Comparison of ENCODE assay signal across 8 mouse cellular contexts in genomic region chr13:22039951-22040463, GRCm38 (mm10). TPM values are rescaled to one million over a fixed set of nuclear protein-coding genes. Genes with fewer than 3 reads are reported as not detected.
DNase-seq lines count a peak whose midpoint lies in the region; ATAC-seq and TF ChIP-seq lines count a peak whose summit lies in the region.

No protein-coding gene starts in this region.

- peak overlapping the region; percentile 40; the same call in 1 of the 2 replicates for H3K4me3 ChIP-seq in heart, postnatal 0 days (ENCODE audit: low read depth, low read length)
- H3K4me3 ChIP-seq in MEL (ENCODE audit: control insufficient read depth in 1 of 2, insufficient read depth in 1 of 2, low read depth in 2 of 2, low read length in 2 of 2): peak overlapping the region in 1 of 2 experiments; percentile 4; a peak in 1 of 4 replicates
- H3K4me3 ChIP-seq in hindbrain, embryonic 14.5 days (replicated peaks; ENCODE audit: low read length): peak overlapping the region; percentile 28; the same call in 1 of the 2 replicates
- peak overlapping the region; percentile 44 for H3K4me3 ChIP-seq in midbrain, embryonic 12.5 days

- H3K9ac ChIP-seq in heart, postnatal 0 days (replicated peaks; ENCODE audit: low read depth, low read length): no peak overlapping the region
- H3K9ac ChIP-seq in MEL (ENCODE audit: control insufficient read depth, low read depth, low read length, poor library complexity, severe bottlenecking): peak overlapping the region; percentile 73
- no peak overlapping the region for H3K9ac ChIP-seq in hindbrain, embryonic 14.5 days
- H3K9ac ChIP-seq in midbrain, embryonic 12.5 days (replicated peaks): peak overlapping the region; percentile 47

- TF ChIP-seq POLR2A in MEL (IDR thresholded peaks at IDR 0.05; ENCODE audit: control insufficient read depth in 1 of 2, insufficient read depth in 1 of 2, low read depth in 1 of 2, low read length in 2 of 2, poor library complexity in 1 of 2): no peak

- WGBS in heart, postnatal 0 days: 14% methylated on average over 2 of the region's 2 CpGs
- 15% methylated on average over 2 of the region's 2 CpGs for WGBS in hindbrain, embryonic 14.5 days
- WGBS in midbrain, embryonic 12.5 days: 10% methylated on average over 2 of the region's 2 CpGs

- no peak for TF ChIP-seq CTCF in heart, postnatal 0 days (IDR thresholded peaks at IDR 0.05; ENCODE audit: low read depth)
- no peak for TF ChIP-seq CTCF in MEL (IDR thresholded peaks at IDR 0.05 in 2 of 3, conservative IDR thresholded peaks at IDR 0.05 in 1 of 3; ENCODE audit: control insufficient read depth in 1 of 3, insufficient read depth in 1 of 3, low read depth in 2 of 3, low read length in 3 of 3, poor library complexity in 1 of 3, severe bottlenecking in 1 of 3)

- no peaks in the 10 kb centered on the region; the same call in 1 of the 2 replicates for H3K79me2 ChIP-seq in MEL (ENCODE audit: control insufficient read depth, insufficient read depth, low read length, poor library complexity)

- H3K27me3 ChIP-seq in heart, postnatal 0 days (ENCODE audit: control insufficient read depth, insufficient read depth, low read length): no peaks in the 10 kb centered on the region
- H3K27me3 ChIP-seq in MEL (ENCODE audit: control insufficient read depth in 1 of 2, insufficient read depth in 2 of 2, low read length in 2 of 2): no peaks in the 10 kb centered on the region
- no peaks in the 10 kb centered on the region for H3K27me3 ChIP-seq in hindbrain, embryonic 14.5 days (ENCODE audit: control insufficient read depth, insufficient read depth, low read length)
- H3K27me3 ChIP-seq in midbrain, embryonic 12.5 days: no peaks in the 10 kb centered on the region

- intact Hi-C loops in heart, postnatal 14 days (cut with DNase I): loop anchor here (5.0 to 10.0 kb wide), 5 partner anchors 1532 to 1722 kb away; partner anchors contain the start of genes Hist1h1a, Hist1h2ac, Hist1h2ad and Hist1h2ae

- peak overlapping the region; percentile 57 for H3K4me2 ChIP-seq in heart, postnatal 0 days (ENCODE audit: low read depth, low read length)
- peak overlapping the region; percentile 61 for H3K4me2 ChIP-seq in hindbrain, embryonic 14.5 days (replicated peaks)
- H3K4me2 ChIP-seq in midbrain, embryonic 12.5 days (replicated peaks): peak overlapping the region; percentile 65

- no peak for TF ChIP-seq EP300 in heart, postnatal 0 days (IDR thresholded peaks at IDR 0.05; ENCODE audit: low read depth)
- no peak for TF ChIP-seq EP300 in MEL (IDR thresholded peaks at IDR 0.05; ENCODE audit: low read depth in 1 of 2, low read length in 2 of 2)

- H3K4me1 ChIP-seq in heart, postnatal 0 days (ENCODE audit: control insufficient read depth, insufficient read depth): peaks cover 25% of the 10 kb centered on the region
- peaks cover 0 to 4% of the 10 kb centered on the region in 2 experiments; a peak in 1 of 4 replicates for H3K4me1 ChIP-seq in MEL (ENCODE audit: control insufficient read depth in 1 of 2, insufficient read depth in 2 of 2, low read length in 2 of 2)
- H3K4me1 ChIP-seq in hindbrain, embryonic 14.5 days (replicated peaks; ENCODE audit: control insufficient read depth, insufficient read depth, low read length): peaks cover 30% of the 10 kb centered on the region
- peaks cover 29% of the 10 kb centered on the region for H3K4me1 ChIP-seq in midbrain, embryonic 12.5 days

- DNase-seq in heart, postnatal 0 days (ENCODE audit: low spot score): no peak
- DNase-seq in heart, postnatal 14 days: no peak
- DNase-seq in MEL (ENCODE audit: low read depth, low spot score): no peak
- no peak for DNase-seq in hindbrain, embryonic 14.5 days (ENCODE audit: low spot score)
- DNase-seq in adrenal gland, adult 8-10 months: no peak
- no peak for DNase-seq in frontal cortex, postnatal 14 days (ENCODE audit: low spot score in 2 of 2)
- DNase-seq in layer of hippocampus, postnatal 10 days (ENCODE audit: low spot score in 2 of 2): no peak

- no peak for ATAC-seq in heart, postnatal 0 days (ENCODE audit: insufficient read depth, low read depth)
- no peak for ATAC-seq in hindbrain, embryonic 14.5 days (ENCODE audit: low FRiP score)
- ATAC-seq in midbrain, embryonic 12.5 days (ENCODE audit: low FRiP score, low read depth): no peak

- no peaks in the 10 kb centered on the region for H3K36me3 ChIP-seq in heart, postnatal 0 days (replicated peaks; ENCODE audit: control insufficient read depth, insufficient read depth, low read length)
- peaks cover 0 to 18% of the 10 kb centered on the region in 2 experiments; a peak in 2 of 4 replicates for H3K36me3 ChIP-seq in MEL (ENCODE audit: control insufficient read depth in 1 of 2, insufficient read depth in 2 of 2, low read length in 2 of 2)
- H3K36me3 ChIP-seq in hindbrain, embryonic 14.5 days (replicated peaks; ENCODE audit: control insufficient read depth, insufficient read depth): no peaks in the 10 kb centered on the region
- H3K36me3 ChIP-seq in midbrain, embryonic 12.5 days: no peaks in the 10 kb centered on the region

- TF ChIP-seq RAD21 in MEL (IDR thresholded peaks at IDR 0.05; ENCODE audit: low read depth, low read length): no peak

- peak overlapping the region; percentile 79; the same call in 1 of the 2 replicates for H3K27ac ChIP-seq in heart, postnatal 0 days (ENCODE audit: low read depth)
- peak overlapping the region; percentile 92 for H3K27ac ChIP-seq in MEL (ENCODE audit: control insufficient read depth, low read depth, low read length)
- H3K27ac ChIP-seq in hindbrain, embryonic 14.5 days: peak overlapping the region; percentile 66; the same call in 1 of the 2 replicates
- peak overlapping the region; percentile 89 for H3K27ac ChIP-seq in midbrain, embryonic 12.5 days (replicated peaks)

- no peaks in the 10 kb centered on the region for H3K9me3 ChIP-seq in heart, postnatal 0 days (replicated peaks; ENCODE audit: control insufficient read depth, low read length)
- no peaks in the 10 kb centered on the region for H3K9me3 ChIP-seq in MEL (replicated peaks; ENCODE audit: insufficient read depth, low read length)
- H3K9me3 ChIP-seq in hindbrain, embryonic 14.5 days (ENCODE audit: control insufficient read depth, low read length): no peaks in the 10 kb centered on the region
- H3K9me3 ChIP-seq in midbrain, embryonic 12.5 days: no peaks in the 10 kb centered on the region

RNA-seq across cellular contexts. Expression of gene Hist1h4i, which starts 1.2 kb away (rescaled TPM):
- 29.3 and 34.1 TPM in 2 replicates for total RNA-seq in heart, postnatal 0 days (2014; rRNA removed; ENCODE audit: low replicate concordance)
- polyA plus RNA-seq in heart, postnatal 0 days (2015; fragmentation: Nextera tagmentation; extraction: Ambion mirVana): 4.0 and 4.2 TPM in 2 replicates
- 10 to 100 TPM; 29.6 to 55.4 TPM for total RNA-seq in heart, postnatal 14 days (2021)
- 1,065 and 1,370 TPM in 2 replicates for total RNA-seq in MEL (2012; rRNA removed)
- polyA plus RNA-seq in MEL (2012; ENCODE audit: insufficient read depth in 1 of 2, insufficient read length in 2 of 2, low read depth in 1 of 2, low replicate concordance in 2 of 2, missing spikeins in 1 of 2): 10 to 100 TPM in 1 of 2 experiments, not detected in 1; 10.4 TPM
- polyA plus RNA-seq in hindbrain, embryonic 14.5 days (2014; fragmentation: Nextera tagmentation; extraction: Ambion mirVana): 6.0 and 6.2 TPM in 2 replicates
- polyA plus RNA-seq in midbrain, embryonic 12.5 days (2016; fragmentation: Nextera tagmentation; extraction: Ambion mirVana): 34.4 and 38.6 TPM in 2 replicates
- 10 to 100 TPM; 42.6 to 80.0 (median 56.7) TPM for total RNA-seq in adrenal gland, adult 8-10 months (2022)
- total RNA-seq in layer of hippocampus, postnatal 10 days (2021): 10 to 100 TPM; 51.2 to 53.7 TPM

RNA-seq across cellular contexts. Expression of gene Hist1h2ag, which starts 2.7 kb away (rescaled TPM):
- total RNA-seq in heart, postnatal 0 days (2014; rRNA removed; ENCODE audit: low replicate concordance): 658 and 1,026 TPM in 2 replicates
- polyA plus RNA-seq in heart, postnatal 0 days (2015; fragmentation: Nextera tagmentation; extraction: Ambion mirVana): 7.6 and 7.9 TPM in 2 replicates
- 100 to 1,000 TPM in 1 of 2 experiments, 10 to 100 TPM in 1; 44.4 to 112 TPM for total RNA-seq in heart, postnatal 14 days (2021)
- total RNA-seq in MEL (2012; rRNA removed): 766 and 975 TPM in 2 replicates
- 1 to 10 TPM in 1 of 2 experiments, not detected in 1; 5.9 TPM for polyA plus RNA-seq in MEL (2012; ENCODE audit: insufficient read depth in 1 of 2, insufficient read length in 2 of 2, low read depth in 1 of 2, low replicate concordance in 2 of 2, missing spikeins in 1 of 2)
- polyA plus RNA-seq in hindbrain, embryonic 14.5 days (2014; fragmentation: Nextera tagmentation; extraction: Ambion mirVana): 4.4 and 5.3 TPM in 2 replicates
- polyA plus RNA-seq in midbrain, embryonic 12.5 days (2016; fragmentation: Nextera tagmentation; extraction: Ambion mirVana): 62.2 and 69.7 TPM in 2 replicates
- 10 to 100 TPM in 3 of 4 experiments, 1 to 10 TPM in 1; 8.7 to 18.8 (median 13.1) TPM for total RNA-seq in adrenal gland, adult 8-10 months (2022)
- 10 to 100 TPM; 33.8 to 36.8 TPM for total RNA-seq in layer of hippocampus, postnatal 10 days (2021)

RNA-seq across cellular contexts. Expression of gene Hist1h2bj, which starts 3.0 kb away (rescaled TPM):
- 1,225 and 1,316 TPM in 2 replicates for total RNA-seq in heart, postnatal 0 days (2014; rRNA removed; ENCODE audit: low replicate concordance)
- 1.7 and 3.1 TPM in 2 replicates for polyA plus RNA-seq in heart, postnatal 0 days (2015; fragmentation: Nextera tagmentation; extraction: Ambion mirVana)
- 10 to 100 TPM; 36.4 to 83.6 TPM for total RNA-seq in heart, postnatal 14 days (2021)
- total RNA-seq in MEL (2012; rRNA removed): 2,032 and 2,655 TPM in 2 replicates
- 1 to 10 TPM in 1 of 2 experiments, not detected in 1; 4.7 TPM for polyA plus RNA-seq in MEL (2012; ENCODE audit: insufficient read depth in 1 of 2, insufficient read length in 2 of 2, low read depth in 1 of 2, low replicate concordance in 2 of 2, missing spikeins in 1 of 2)
- polyA plus RNA-seq in hindbrain, embryonic 14.5 days (2014; fragmentation: Nextera tagmentation; extraction: Ambion mirVana): 1.8 and 2.5 TPM in 2 replicates
- polyA plus RNA-seq in midbrain, embryonic 12.5 days (2016; fragmentation: Nextera tagmentation; extraction: Ambion mirVana): 13.1 and 15.4 TPM in 2 replicates
- 10 to 100 TPM; 14.2 to 31.0 (median 21.9) TPM for total RNA-seq in adrenal gland, adult 8-10 months (2022)
- total RNA-seq in layer of hippocampus, postnatal 10 days (2021): 10 to 100 TPM; 29.4 to 36.1 TPM

RNA-seq across cellular contexts. Expression of gene Hist1h2bk, which starts 4.3 kb away (rescaled TPM):
- total RNA-seq in heart, postnatal 0 days (2014; rRNA removed; ENCODE audit: low replicate concordance): 563 and 573 TPM in 2 replicates
- 0.34 TPM in 1 of 2 replicates, not detected in the other for polyA plus RNA-seq in heart, postnatal 0 days (2015; fragmentation: Nextera tagmentation; extraction: Ambion mirVana)
- 100 to 1,000 TPM in 1 of 2 experiments, 10 to 100 TPM in 1; 67.9 to 160 TPM for total RNA-seq in heart, postnatal 14 days (2021)
- 2,495 and 3,316 TPM in 2 replicates for total RNA-seq in MEL (2012; rRNA removed)
- 1 to 10 TPM in 1 of 2 experiments, not detected in 1; 5.7 TPM for polyA plus RNA-seq in MEL (2012; ENCODE audit: insufficient read depth in 1 of 2, insufficient read length in 2 of 2, low read depth in 1 of 2, low replicate concordance in 2 of 2, missing spikeins in 1 of 2)
- polyA plus RNA-seq in hindbrain, embryonic 14.5 days (2014; fragmentation: Nextera tagmentation; extraction: Ambion mirVana): 1.5 and 1.6 TPM in 2 replicates
- 7.2 and 8.1 TPM in 2 replicates for polyA plus RNA-seq in midbrain, embryonic 12.5 days (2016; fragmentation: Nextera tagmentation; extraction: Ambion mirVana)
- 10 to 100 TPM; 22.5 to 31.6 (median 25.4) TPM for total RNA-seq in adrenal gland, adult 8-10 months (2022)
- total RNA-seq in layer of hippocampus, postnatal 10 days (2021): 10 to 100 TPM; 73.9 to 80.0 TPM

RNA-seq across cellular contexts. Expression of gene Hist1h2ah, which starts 4.6 kb away (rescaled TPM):
- total RNA-seq in heart, postnatal 0 days (2014; rRNA removed; ENCODE audit: low replicate concordance): 48.9 and 128 TPM in 2 replicates
- 1.9 TPM in 1 of 2 replicates, not detected in the other for polyA plus RNA-seq in heart, postnatal 0 days (2015; fragmentation: Nextera tagmentation; extraction: Ambion mirVana)
- 100 to 1,000 TPM in 1 of 2 experiments, 10 to 100 TPM in 1; 69.3 to 132 TPM for total RNA-seq in heart, postnatal 14 days (2021)
- 1,264 and 1,284 TPM in 2 replicates for total RNA-seq in MEL (2012; rRNA removed)
- 1 to 10 TPM in 1 of 2 experiments, not detected in 1; 3.7 TPM for polyA plus RNA-seq in MEL (2012; ENCODE audit: insufficient read depth in 1 of 2, insufficient read length in 2 of 2, low read depth in 1 of 2, low replicate concordance in 2 of 2, missing spikeins in 1 of 2)
- 8.0 TPM in 1 of 2 replicates, not detected in the other for polyA plus RNA-seq in hindbrain, embryonic 14.5 days (2014; fragmentation: Nextera tagmentation; extraction: Ambion mirVana)
- 10.1 and 11.3 TPM in 2 replicates for polyA plus RNA-seq in midbrain, embryonic 12.5 days (2016; fragmentation: Nextera tagmentation; extraction: Ambion mirVana)
- 10 to 100 TPM in 2 of 4 experiments, 1 to 10 TPM in 1, not detected in 1; 6.0 to 18.5 (median 12.6) TPM for total RNA-seq in adrenal gland, adult 8-10 months (2022)
- total RNA-seq in layer of hippocampus, postnatal 10 days (2021): 10 to 100 TPM; 64.1 to 78.6 TPM

Comparison
In these comparisons a context has a peak if more than half of its experiments do, and no peak if none do; other contexts are left out.
1. RNA of gene Hist1h2bj, which starts 3.0 kb away (total RNA-seq): 2,032 to 2,655 TPM in MEL and 1,225 to 1,316 TPM in heart, postnatal 0 days; 36.4 to 83.6 TPM in heart, postnatal 14 days, 29.4 to 36.1 TPM in layer of hippocampus, postnatal 10 days and 14.2 to 31.0 TPM in adrenal gland, adult 8-10 months; every median in the first group is over 10 times any median in the second.
2. H3K9ac ChIP-seq: peak in MEL (single experiment) and midbrain, embryonic 12.5 days (single experiment); none in heart, postnatal 0 days (single experiment) and hindbrain, embryonic 14.5 days (single experiment).
3. RNA of gene Hist1h4i, which starts 1.2 kb away (total RNA-seq): 1,065 to 1,370 TPM in MEL; 42.6 to 80.0 TPM in adrenal gland, adult 8-10 months, 29.6 to 55.4 TPM in heart, postnatal 14 days, 51.2 to 53.7 TPM in layer of hippocampus, postnatal 10 days and 29.3 to 34.1 TPM in heart, postnatal 0 days; every median in the first group is over 10 times any median in the second.
4. Peak in every context shown above with its lines, with median percentiles within 50 percentile points of each other: H3K27ac ChIP-seq and H3K4me2 ChIP-seq.